Mouse (Mus musculus) kidney, adult 2 months (tissue): Measurements from ENCODE around the gene Zcchc4.

Source experiments
- CTCF ChIP-seq: fragments of 200-500 bp; conservative IDR thresholded peaks from 2 replicates; pipeline ENCODE4 v1.5.1; 2011; ENCODE audit warnings: low read depth, mild to moderate bottlenecking, control low read depth, low read length, moderate library complexity, mixed read lengths; ENCODE audit not compliant: insufficient read depth, insufficient read length
- POLR2A ChIP-seq: fragments of 200-500 bp; IDR thresholded peaks from one replicate; pipeline ENCODE4 v1.6.1; 2011; ENCODE audit warnings: low read depth, low read length, control low read depth

GRCm38 (mm10) chr5:52813312-52813711 is 38.1 kb downstream of the Zcchc4 start:
- no peak for TF ChIP-seq CTCF
- TF ChIP-seq POLR2A = no peak
